In genomic region chr11:94328644-94329025, GRCm38 (mm10) we compare ENCODE assay signal across 8 mouse cellular contexts. TPM values are rescaled to one million over a fixed set of nuclear protein-coding genes. Genes with fewer than 3 reads are reported as not detected.
DNase-seq lines count a peak whose midpoint lies in the region; ATAC-seq and TF ChIP-seq lines count a peak whose summit lies in the region.

No protein-coding gene starts in this region.

- no peak for TF ChIP-seq POLR2A in bone marrow macrophage, adult 2 months (IDR thresholded peaks at IDR 0.05; ENCODE audit: borderline replicate concordance, low read depth, low read length)

- 3% methylated on average over 10 of the region's 10 CpGs for WGBS in heart, embryonic 16.5 days
- 6% methylated on average over 10 of the region's 10 CpGs for WGBS in liver, postnatal 0 days (ENCODE audit: insufficient replicate concordance)

- no peaks in the 10 kb centered on the region for H3K36me3 ChIP-seq in heart, embryonic 16.5 days (ENCODE audit: control insufficient read depth, insufficient read depth)
- no peaks in the 10 kb centered on the region; the same call in none of the 2 replicates for H3K36me3 ChIP-seq in liver, postnatal 0 days (replicated peaks; ENCODE audit: insufficient read depth, low read length)

- no peak for TF ChIP-seq EP300 in liver, postnatal 0 days (IDR thresholded peaks at IDR 0.05; ENCODE audit: low read depth)

- H3K9ac ChIP-seq in heart, embryonic 16.5 days (ENCODE audit: low read length): peak overlapping the region; percentile 97
- peak overlapping the region; percentile 96 for H3K9ac ChIP-seq in liver, postnatal 0 days (replicated peaks)

- peak overlapping the region; percentile 81 for H3K27ac ChIP-seq in bone marrow macrophage, adult 2 months (ENCODE audit: insufficient read depth, low read depth, low read length)
- peak overlapping the region; percentile 99 for H3K27ac ChIP-seq in heart, embryonic 16.5 days (ENCODE audit: low read length)
- peak overlapping the region; percentile 98 for H3K27ac ChIP-seq in liver, postnatal 0 days (ENCODE audit: low read depth)

- ATAC-seq in heart, embryonic 16.5 days (replicated peaks; ENCODE audit: extremely low read depth, insufficient read depth, low FRiP score): no peak
- ATAC-seq in liver, postnatal 0 days: no peak

- peak overlapping the region; percentile 65 for H3K4me2 ChIP-seq in heart, embryonic 16.5 days (ENCODE audit: low read depth, low read length)
- peak overlapping the region; percentile 89 for H3K4me2 ChIP-seq in liver, postnatal 0 days (ENCODE audit: low read depth, low read length)

- no peak for TF ChIP-seq CTCF in bone marrow macrophage, adult 2 months (IDR thresholded peaks at IDR 0.05; ENCODE audit: low read depth, low read length)
- TF ChIP-seq CTCF in liver, postnatal 0 days (IDR thresholded peaks at IDR 0.05; ENCODE audit: low read depth): no peak

- H3K4me3 ChIP-seq in bone marrow macrophage, adult 2 months (ENCODE audit: insufficient read depth, low read length): peak overlapping the region; percentile 84
- H3K4me3 ChIP-seq in heart, embryonic 16.5 days (ENCODE audit: low read length): peak overlapping the region; percentile 85
- peak overlapping the region; percentile 75 for H3K4me3 ChIP-seq in liver, postnatal 0 days (ENCODE audit: low read depth, low read length)

- no peaks in the 10 kb centered on the region for H3K27me3 ChIP-seq in heart, embryonic 16.5 days (ENCODE audit: control insufficient read depth, insufficient read depth, low read length)
- no peaks in the 10 kb centered on the region for H3K27me3 ChIP-seq in liver, postnatal 0 days (ENCODE audit: insufficient read depth, low read length)

- DNase-seq in left cerebral cortex, adult 11 months (ENCODE audit: low spot score): peak; percentile 40
- DNase-seq in left cerebral cortex, adult 8-10 months (ENCODE audit: low spot score in 2 of 2): no peak
- no peak for DNase-seq in liver, postnatal 0 days
- DNase-seq in urinary bladder, postnatal 10 days (ENCODE audit: low spot score): no peak
- no peak for DNase-seq in spleen, postnatal 36 days (ENCODE audit: low spot score in 2 of 2)
- DNase-seq in urinary bladder, postnatal 36 days (ENCODE audit: low spot score in 2 of 2): no peak

- no peaks in the 10 kb centered on the region for H3K9me3 ChIP-seq in heart, embryonic 16.5 days (replicated peaks; ENCODE audit: control insufficient read depth, low read length)
- H3K9me3 ChIP-seq in liver, postnatal 0 days (ENCODE audit: low read length): no peaks in the 10 kb centered on the region

- H3K4me1 ChIP-seq in bone marrow macrophage, adult 2 months (ENCODE audit: control insufficient read depth, insufficient read depth, low read length): peaks cover 16% of the 10 kb centered on the region
- peaks cover 21% of the 10 kb centered on the region for H3K4me1 ChIP-seq in heart, embryonic 16.5 days (ENCODE audit: control insufficient read depth, insufficient read depth, low read length)
- peaks cover 29% of the 10 kb centered on the region for H3K4me1 ChIP-seq in liver, postnatal 0 days (ENCODE audit: insufficient read depth)

RNA-seq across cellular contexts. Expression of gene Ankrd40, which starts 0.8 kb away (rescaled TPM):
- total RNA-seq in left cerebral cortex, adult 8-10 months (2022): 100 to 1,000 TPM; 136 to 147 (median 145) TPM
- polyA plus RNA-seq in bone marrow macrophage, adult 2 months (2012; ENCODE audit: insufficient read depth, insufficient read length, missing spikeins): 43.9 and 47.6 TPM in 2 replicates
- polyA plus RNA-seq in heart, embryonic 16.5 days (2015; fragmentation: Nextera tagmentation; extraction: Ambion mirVana): 17.5 and 22.6 TPM in 2 replicates
- 8.5 and 9.5 TPM in 2 replicates for polyA plus RNA-seq in liver, postnatal 0 days (2015; fragmentation: Nextera tagmentation; extraction: Ambion mirVana)

RNA-seq across cellular contexts. Expression of gene Luc7l3, which starts 6.8 kb away (rescaled TPM):
- total RNA-seq in left cerebral cortex, adult 8-10 months (2022): 100 to 1,000 TPM in 2 of 4 experiments, 10 to 100 TPM in 2; 83.7 to 111 (median 97.4) TPM
- 146 and 206 TPM in 2 replicates for polyA plus RNA-seq in bone marrow macrophage, adult 2 months (2012; ENCODE audit: insufficient read depth, insufficient read length, missing spikeins)
- polyA plus RNA-seq in heart, embryonic 16.5 days (2015; fragmentation: Nextera tagmentation; extraction: Ambion mirVana): 62.4 and 73.2 TPM in 2 replicates
- polyA plus RNA-seq in liver, postnatal 0 days (2015; fragmentation: Nextera tagmentation; extraction: Ambion mirVana): 35.8 and 36.5 TPM in 2 replicates

RNA-seq across cellular contexts. Expression of gene Gm21885, which starts 47.0 kb away (rescaled TPM):
- total RNA-seq in left cerebral cortex, adult 8-10 months (2022): not detected
- not detected in 2 replicates for polyA plus RNA-seq in bone marrow macrophage, adult 2 months (2012; ENCODE audit: insufficient read depth, insufficient read length, missing spikeins)
- not detected in 2 replicates for polyA plus RNA-seq in heart, embryonic 16.5 days (2015; fragmentation: Nextera tagmentation; extraction: Ambion mirVana)
- 0.42 and 0.43 TPM in 2 replicates for polyA plus RNA-seq in liver, postnatal 0 days (2015; fragmentation: Nextera tagmentation; extraction: Ambion mirVana)
